Mouse (Mus musculus): ENCODE measurements around the gene Sema4d.

- TF ChIP-seq CTCF (IDR thresholded peaks at IDR 0.05; ENCODE audit: low read depth): no peak
- TF ChIP-seq EP300 (optimal IDR thresholded peaks at IDR 0.05): no peak
Observed at GRCm38 (mm10) chr13:51645872-51646271, 147.7 kb downstream of the Sema4d start.
